Mouse (Mus musculus) liver, embryonic 14.5 days (tissue): ENCODE measurements at regions not wholly inside any gene's neighbourhood (a gene's known extent, or its start where the extent isn't known, plus 50 kb on each side); places are given as distances from the start of the nearest gene placed in this dataset.

ENCODE experiments used
- CTCF ChIP-seq: IDR thresholded peaks from 2 replicates; pipeline ENCODE4 v1.5.1; 2016; ENCODE audit warnings: antibody characterized with exemption, low read depth, control low read depth
- EP300 ChIP-seq: IDR thresholded peaks from 2 replicates; pipeline ENCODE4 v1.6.1; 2016; ENCODE audit warnings: antibody characterized with exemption, low read depth

DNA sequence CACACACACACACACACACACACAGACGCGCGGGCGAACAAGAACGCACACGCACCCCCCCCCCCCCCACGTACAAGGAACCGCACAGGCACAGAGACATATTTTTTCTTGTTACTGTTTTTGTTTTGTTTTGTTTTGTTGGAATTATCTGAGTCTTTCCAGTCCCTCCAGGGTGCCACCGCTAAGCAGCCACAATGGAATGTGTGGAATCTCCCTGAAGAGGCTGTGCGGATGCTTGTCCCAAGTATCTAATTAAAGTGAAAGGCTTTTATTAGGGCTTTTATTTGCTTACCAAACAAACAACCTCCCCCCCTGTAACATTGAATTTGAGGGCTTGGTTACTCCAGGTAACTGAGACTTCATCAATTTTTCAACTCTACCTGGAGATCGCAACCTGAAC is 1074.2 kb downstream of the Agbl1 start:
- TF ChIP-seq CTCF (no peak), EP300 (no peak)
